Mouse (Mus musculus): ENCODE results near the gene Sox5. TPM values are rescaled to one million over a fixed set of nuclear protein-coding genes. Genes with fewer than 3 reads are reported as not detected.

Gene Sox5
- total and polyA plus RNA-seq, 2 experiments from 2014 or later, result 2.1 to 3.2 TPM

GRCm38 (mm10) chr6:144704962-144705361 lies 76.8 kb downstream of the Sox5 start:
- no peak for ATAC-seq (ENCODE audit: insufficient read depth, low read depth)
- no peak for DNase-seq (ENCODE audit: low spot score)
- no peak overlapping the region for H3K4me2 ChIP-seq (ENCODE audit: low read depth, low read length)
- 54% methylated on average over 5 of the region's 5 CpGs for WGBS
- TF ChIP-seq CTCF (IDR thresholded peaks at IDR 0.05; ENCODE audit: low read depth) (no peak), EP300 (IDR thresholded peaks at IDR 0.05; ENCODE audit: low read depth) (no peak)
- no peak overlapping the region for H3K9ac ChIP-seq (replicated peaks; ENCODE audit: low read depth, low read length)
- H3K36me3 ChIP-seq (replicated peaks; ENCODE audit: control insufficient read depth, insufficient read depth, low read length), result no peaks in the 10 kb centered on the region
- no peaks in the 10 kb centered on the region for H3K4me1 ChIP-seq (ENCODE audit: control insufficient read depth, insufficient read depth)
- H3K27me3 ChIP-seq (ENCODE audit: control insufficient read depth, insufficient read depth, low read length), result no peaks in the 10 kb centered on the region
- H3K4me3 ChIP-seq (ENCODE audit: low read depth, low read length), result no peak overlapping the region
- no peaks in the 10 kb centered on the region for H3K9me3 ChIP-seq (replicated peaks; ENCODE audit: control insufficient read depth, low read length)
- H3K27ac ChIP-seq (ENCODE audit: low read depth), result no peak overlapping the region

- 12% methylated on average over 4 of the region's 4 CpGs for WGBS
- no peak overlapping the region for H3K27ac ChIP-seq (ENCODE audit: low read depth)
- no peaks in the 10 kb centered on the region for H3K4me1 ChIP-seq (ENCODE audit: control insufficient read depth, insufficient read depth)
- ATAC-seq (ENCODE audit: insufficient read depth, low read depth), result peak; percentile 71; the same call in 1 of the 2 replicates
- H3K4me3 ChIP-seq (ENCODE audit: low read depth, low read length), result no peak overlapping the region
- TF ChIP-seq EP300 (IDR thresholded peaks at IDR 0.05; ENCODE audit: low read depth) (no peak), CTCF (IDR thresholded peaks at IDR 0.05; ENCODE audit: low read depth) (no peak)
- DNase-seq (ENCODE audit: low spot score), result peak; percentile 45
- no peaks in the 10 kb centered on the region for H3K27me3 ChIP-seq (ENCODE audit: control insufficient read depth, insufficient read depth, low read length)
- no peaks in the 10 kb centered on the region for H3K36me3 ChIP-seq (replicated peaks; ENCODE audit: control insufficient read depth, insufficient read depth, low read length)
- H3K9me3 ChIP-seq (replicated peaks; ENCODE audit: control insufficient read depth, low read length), result no peaks in the 10 kb centered on the region
- H3K4me2 ChIP-seq (ENCODE audit: low read depth, low read length), result no peak overlapping the region
- H3K9ac ChIP-seq (replicated peaks; ENCODE audit: low read depth, low read length), result no peak overlapping the region
These were observed 86.1 kb downstream of the Sox5 start for GRCm38 (mm10) chr6:144695660-144696059.

- H3K4me3 ChIP-seq (ENCODE audit: low read depth, low read length), result no peak overlapping the region
- H3K27me3 ChIP-seq (ENCODE audit: control insufficient read depth, insufficient read depth, low read length), result no peaks in the 10 kb centered on the region
- H3K27ac ChIP-seq (ENCODE audit: low read depth), result no peak overlapping the region
- ATAC-seq (ENCODE audit: insufficient read depth, low read depth), result no peak
- no peak for DNase-seq (ENCODE audit: low spot score)
- no peak overlapping the region for H3K4me2 ChIP-seq (ENCODE audit: low read depth, low read length)
- no peak overlapping the region for H3K9ac ChIP-seq (replicated peaks; ENCODE audit: low read depth, low read length)
- no peaks in the 10 kb centered on the region for H3K4me1 ChIP-seq (ENCODE audit: control insufficient read depth, insufficient read depth)
- WGBS, result 74% methylated on average over 7 of the region's 7 CpGs
- no peaks in the 10 kb centered on the region for H3K9me3 ChIP-seq (replicated peaks; ENCODE audit: control insufficient read depth, low read length)
- no peak for TF ChIP-seq EP300 (IDR thresholded peaks at IDR 0.05; ENCODE audit: low read depth)
- no peaks in the 10 kb centered on the region for H3K36me3 ChIP-seq (replicated peaks; ENCODE audit: control insufficient read depth, insufficient read depth, low read length)
These were observed 88.4 kb downstream of the Sox5 start for GRCm38 (mm10) chr6:144693211-144693899.

- H3K36me3 ChIP-seq (replicated peaks; ENCODE audit: control insufficient read depth, insufficient read depth, low read length), result no peaks in the 10 kb centered on the region
- WGBS, result 56% methylated on average over 7 of the region's 7 CpGs
- no peak for TF ChIP-seq CTCF (IDR thresholded peaks at IDR 0.05; ENCODE audit: low read depth)
- TF ChIP-seq EP300 (IDR thresholded peaks at IDR 0.05; ENCODE audit: low read depth), result no peak
- H3K4me2 ChIP-seq (ENCODE audit: low read depth, low read length), result no peak overlapping the region
- DNase-seq (ENCODE audit: low spot score) (no peak), ATAC-seq (ENCODE audit: insufficient read depth, low read depth) (no peak)
- H3K27ac ChIP-seq (ENCODE audit: low read depth), result no peak overlapping the region
- no peaks in the 10 kb centered on the region for H3K9me3 ChIP-seq (replicated peaks; ENCODE audit: control insufficient read depth, low read length)
- no peaks in the 10 kb centered on the region for H3K4me1 ChIP-seq (ENCODE audit: control insufficient read depth, insufficient read depth)
- no peak overlapping the region for H3K4me3 ChIP-seq (ENCODE audit: low read depth, low read length)
- H3K27me3 ChIP-seq (ENCODE audit: control insufficient read depth, insufficient read depth, low read length), result no peaks in the 10 kb centered on the region
- no peak overlapping the region for H3K9ac ChIP-seq (replicated peaks; ENCODE audit: low read depth, low read length)
These were observed 90.3 kb downstream of the Sox5 start for GRCm38 (mm10) chr6:144691298-144692041.

GRCm38 (mm10) chr6:144689076-144689475 lies 92.7 kb downstream of the Sox5 start:
- no peak overlapping the region for H3K4me2 ChIP-seq (ENCODE audit: low read depth, low read length)
- H3K27me3 ChIP-seq (ENCODE audit: control insufficient read depth, insufficient read depth, low read length), result no peaks in the 10 kb centered on the region
- DNase-seq (ENCODE audit: low spot score) (no peak), ATAC-seq (ENCODE audit: insufficient read depth, low read depth) (no peak)
- H3K9me3 ChIP-seq (replicated peaks; ENCODE audit: control insufficient read depth, low read length), result no peaks in the 10 kb centered on the region
- no peak for TF ChIP-seq EP300 (IDR thresholded peaks at IDR 0.05; ENCODE audit: low read depth)
- TF ChIP-seq CTCF (IDR thresholded peaks at IDR 0.05; ENCODE audit: low read depth), result no peak
- H3K4me1 ChIP-seq (ENCODE audit: control insufficient read depth, insufficient read depth), result no peaks in the 10 kb centered on the region
- no peak overlapping the region for H3K9ac ChIP-seq (replicated peaks; ENCODE audit: low read depth, low read length)
- no peak overlapping the region for H3K4me3 ChIP-seq (ENCODE audit: low read depth, low read length)
- 83% methylated on average over 3 of the region's 3 CpGs for WGBS
- no peaks in the 10 kb centered on the region for H3K36me3 ChIP-seq (replicated peaks; ENCODE audit: control insufficient read depth, insufficient read depth, low read length)
- no peak overlapping the region for H3K27ac ChIP-seq (ENCODE audit: low read depth)

Measured in heart, postnatal 0 days (tissue).